Mouse (Mus musculus) monocyte, adult 2 months (primary cell): Measurements from ENCODE around the gene Cdnf.
A peak's percentile ranks its signal among the peaks of the same experiment; 100 is the strongest.

Experiments
- DNase-seq, 2 experiments: peaks; one replicate each; pipeline ENCODE4 v3.0.0; 2022; ENCODE audit warnings: low spot score in 2 of 2, low read depth in 1 of 2

Cdnf gene

DNA sequence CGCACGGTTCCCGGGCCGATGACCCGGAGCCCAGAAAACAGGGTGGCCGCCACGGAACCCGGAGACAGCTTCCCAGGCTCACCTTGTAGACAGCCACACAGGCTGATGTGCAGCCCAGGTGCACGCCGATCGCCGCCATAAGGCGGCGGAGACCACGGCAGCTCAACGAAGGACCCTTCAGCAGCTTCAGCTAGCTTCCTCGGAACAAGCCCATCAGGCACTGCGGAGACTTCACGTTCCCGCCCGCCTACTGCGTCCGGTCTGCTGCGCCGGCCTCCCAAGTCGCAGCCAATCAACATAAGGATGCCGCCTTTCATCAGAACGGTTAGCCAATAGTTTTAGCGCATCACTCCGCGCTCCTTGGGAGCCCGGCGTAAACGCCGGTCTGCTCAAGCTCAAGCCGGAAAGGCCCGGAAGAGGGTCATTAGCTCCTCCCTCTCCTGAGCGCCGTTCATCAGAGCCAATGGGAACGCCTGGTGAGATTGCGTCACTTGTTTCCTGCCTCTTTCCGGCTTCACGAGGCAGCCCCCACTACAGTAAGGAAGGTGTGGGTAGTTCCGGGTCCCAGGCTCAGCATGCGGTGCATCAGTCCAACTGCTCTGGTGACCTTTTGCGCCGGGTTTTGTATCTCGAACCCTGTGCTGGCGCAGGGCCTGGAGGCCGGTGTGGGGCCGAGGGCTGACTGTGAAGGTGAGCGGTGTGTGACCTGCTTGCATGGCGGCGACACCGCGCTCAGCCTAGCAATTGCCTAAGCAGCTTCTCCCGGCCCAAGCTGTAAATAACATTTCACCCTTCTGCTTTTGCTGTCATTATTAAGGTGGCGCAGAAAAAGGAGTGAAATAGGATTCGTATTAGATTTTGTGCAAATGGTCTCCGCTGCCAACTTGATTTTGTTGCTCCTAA lies at the start of gene Cdnf, which contains the start of the genes Gm45902 and Hspa14:
Gene Cdnf, plus strand, starts transcription at position 479 of the 903 bp plus-strand sequence.
Gene Gm45902, minus strand, starts transcription at position 239 of the 903 bp plus-strand sequence.
Gene Hspa14, minus strand, starts transcription at position 263 of the 903 bp plus-strand sequence.
- DNase-seq: peak; percentile 92 to 94

- DNase-seq: no peak
These were observed 38.9 kb upstream of the Cdnf start for GRCm38 (mm10) chr2:3473891-3474290.

DNA sequence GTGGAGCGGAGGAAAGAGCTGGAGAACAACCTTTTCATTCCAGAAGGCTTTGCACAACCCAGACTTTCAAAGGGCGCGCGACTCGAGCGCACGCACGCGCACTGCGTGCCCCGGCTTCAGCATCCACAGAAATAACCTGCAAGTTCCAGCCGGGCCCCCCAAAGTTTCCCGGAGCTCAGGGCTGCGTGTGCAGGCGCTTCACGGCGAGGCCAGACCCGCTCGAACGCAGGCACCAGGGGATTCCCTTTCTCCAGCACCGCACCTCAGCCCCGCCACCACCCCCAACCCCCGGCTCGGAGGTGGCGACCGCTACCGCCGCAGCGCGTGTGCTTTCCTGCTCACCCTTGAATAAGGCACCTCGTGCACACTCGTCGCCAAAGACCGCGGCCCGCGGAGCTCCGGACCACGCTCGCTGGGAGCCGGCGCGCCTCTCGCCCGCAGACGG lies 38.4 kb upstream of the Cdnf start:
- no peak for DNase-seq

DNA sequence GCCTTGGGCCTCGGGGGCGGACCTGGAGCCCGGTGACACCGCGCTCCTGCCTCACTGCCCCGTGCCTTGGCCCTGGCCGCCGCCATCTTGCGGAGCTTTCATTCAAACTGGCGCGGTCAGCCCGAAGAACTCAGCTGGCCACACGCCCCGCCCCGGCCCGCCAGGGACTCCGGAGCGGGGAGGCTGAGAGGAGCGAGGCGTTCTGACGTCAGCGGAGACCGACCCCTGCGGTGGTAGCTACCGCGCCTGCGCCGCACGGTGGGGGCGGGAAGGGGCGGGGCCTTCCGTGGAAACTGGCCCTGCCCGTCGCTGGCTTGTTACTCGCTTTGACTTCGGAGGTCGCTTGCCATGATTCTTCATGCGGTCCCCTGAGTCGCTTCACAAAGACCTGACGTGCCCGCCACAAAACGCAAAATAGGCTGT lies 38.0 kb upstream of the Cdnf start, which contains the start of gene Suv39h2:
Gene Suv39h2, minus strand, starts transcription at position 171 of the 423 bp plus-strand sequence.
- DNase-seq: peak; percentile 92 to 96

- DNase-seq: no peak
These were observed 37.0 kb upstream of the Cdnf start for GRCm38 (mm10) chr2:3475746-3476251.

DNA sequence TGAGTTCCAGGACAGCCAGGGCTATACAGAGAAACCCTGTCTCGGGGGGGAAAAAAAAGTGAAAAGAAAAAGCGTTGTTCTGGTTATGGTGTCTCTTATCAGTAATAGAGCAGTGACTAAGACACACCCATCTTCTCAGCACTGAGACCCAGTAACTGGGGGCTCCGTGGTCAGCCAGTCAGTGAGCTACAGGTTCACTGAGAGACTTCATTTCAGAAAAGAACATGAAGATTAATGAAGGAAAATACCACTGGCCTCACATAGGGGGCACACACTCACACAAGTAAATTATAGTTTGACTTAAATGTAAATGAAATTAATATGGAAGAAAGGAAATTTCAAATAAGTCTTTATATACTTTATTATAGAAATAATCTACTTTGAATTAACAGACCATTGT lies 32.6 kb upstream of the Cdnf start:
- DNase-seq: no peak

DNA sequence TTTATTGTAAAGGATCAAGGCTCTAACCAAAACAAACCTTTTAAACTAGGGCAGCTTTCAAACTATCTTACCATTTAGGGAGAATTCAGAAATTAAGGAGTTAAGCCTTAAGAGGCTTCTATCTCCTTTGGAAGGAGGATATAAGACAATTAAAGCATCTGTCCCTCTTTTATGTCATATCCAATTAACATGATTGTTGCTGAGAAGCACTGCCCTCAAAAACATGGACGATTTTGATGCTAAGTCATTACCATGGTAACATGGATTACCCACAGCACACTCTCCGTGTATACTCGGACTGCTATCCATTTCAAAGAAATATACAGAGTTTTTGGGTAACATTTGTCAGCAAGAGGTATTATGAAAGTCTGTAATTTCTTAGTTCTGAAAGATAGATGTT lies 23.0 kb upstream of the Cdnf start:
- no peak for DNase-seq

DNA sequence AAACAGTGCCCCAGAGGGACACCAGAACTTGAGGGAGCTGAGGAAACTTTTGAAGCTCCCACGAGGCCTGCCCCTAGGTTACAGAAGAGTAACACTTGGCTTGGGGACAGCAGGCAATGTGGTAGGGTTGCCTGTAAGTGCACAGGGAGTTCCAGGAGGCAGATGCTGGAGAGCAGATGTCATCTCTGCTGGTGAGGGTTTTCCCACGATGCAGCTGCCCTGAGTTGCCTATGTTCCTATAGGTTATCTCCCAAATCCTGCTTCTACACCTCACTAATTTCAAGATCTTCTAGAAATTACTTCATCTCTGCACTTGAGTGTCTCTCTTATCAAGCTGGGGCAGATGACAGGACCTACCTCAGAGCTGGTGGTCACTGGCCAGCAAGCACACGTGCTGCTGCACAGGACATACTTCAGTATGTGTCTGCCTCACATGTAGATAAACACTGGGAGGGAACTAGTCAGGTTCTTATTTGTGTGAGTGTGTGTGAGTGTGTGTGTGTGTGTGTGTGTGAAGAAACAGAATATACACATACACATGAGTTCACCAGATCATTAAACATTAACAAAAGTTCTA lies 18.9 kb upstream of the Cdnf start:
- DNase-seq: no peak

DNA sequence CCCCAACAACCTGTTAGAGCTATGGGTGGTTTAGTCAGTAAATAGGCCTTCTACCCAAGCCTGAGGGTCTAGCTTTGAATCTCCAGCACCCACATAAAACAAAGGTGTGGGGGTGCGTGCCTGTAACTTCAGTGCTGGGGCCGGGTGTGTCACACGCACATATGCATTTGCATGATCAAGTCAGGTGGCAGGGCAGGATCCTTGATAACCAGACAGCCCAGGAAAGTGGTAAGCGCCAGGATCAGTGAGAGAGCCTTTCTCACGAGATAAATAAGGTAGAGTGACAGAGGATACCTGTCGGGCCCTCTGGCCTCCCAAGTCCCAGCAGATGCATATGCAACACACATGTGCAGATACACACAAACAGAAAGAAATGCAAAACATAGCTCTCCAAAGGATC lies 13.3 kb upstream of the Cdnf start:
- DNase-seq: no peak

- no peak for DNase-seq
These were observed 11.9 kb upstream of the Cdnf start for GRCm38 (mm10) chr2:3500886-3501285.

DNA sequence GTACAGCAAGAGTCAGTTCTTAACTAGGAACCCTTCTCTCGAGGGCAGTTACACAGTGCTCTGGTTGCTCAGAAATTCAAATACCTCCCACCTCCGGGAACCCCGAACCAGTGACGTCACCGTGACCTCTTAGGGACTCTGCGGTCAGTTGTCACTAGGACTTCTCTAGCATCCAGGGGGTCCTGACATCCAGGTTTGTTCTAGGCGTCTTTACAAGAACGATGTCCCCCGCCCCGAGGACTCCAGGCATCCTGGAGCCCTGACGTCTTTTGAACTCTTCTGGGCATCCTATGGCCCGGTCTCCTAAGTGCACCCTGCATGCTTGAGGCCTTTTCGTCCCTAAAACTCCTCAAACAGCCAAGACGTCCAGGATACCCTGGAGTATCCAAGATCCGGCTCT lies 754 bp upstream of the Cdnf start:
- peak; percentile 5 to 34 for DNase-seq

DNA sequence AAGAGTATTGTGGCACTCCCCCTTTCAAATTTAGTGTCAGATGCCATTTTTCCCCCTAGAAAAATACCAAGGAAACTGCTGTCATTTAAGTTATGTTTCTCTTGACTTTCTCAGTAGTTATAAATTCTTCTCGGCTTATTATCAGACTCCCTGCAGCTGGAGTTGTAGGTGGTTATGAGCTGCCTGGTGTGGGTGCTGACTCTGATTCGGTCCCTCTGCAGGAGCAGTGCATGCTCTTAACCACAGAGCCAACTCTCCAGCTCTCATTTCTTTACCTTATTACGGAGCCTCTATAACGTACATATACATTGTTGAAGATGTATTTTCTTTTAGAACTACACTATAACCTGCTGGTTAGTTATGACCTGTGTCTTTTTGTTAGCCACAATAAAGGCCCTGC lies 9.7 kb downstream of the Cdnf start:
- no peak for DNase-seq

DNA sequence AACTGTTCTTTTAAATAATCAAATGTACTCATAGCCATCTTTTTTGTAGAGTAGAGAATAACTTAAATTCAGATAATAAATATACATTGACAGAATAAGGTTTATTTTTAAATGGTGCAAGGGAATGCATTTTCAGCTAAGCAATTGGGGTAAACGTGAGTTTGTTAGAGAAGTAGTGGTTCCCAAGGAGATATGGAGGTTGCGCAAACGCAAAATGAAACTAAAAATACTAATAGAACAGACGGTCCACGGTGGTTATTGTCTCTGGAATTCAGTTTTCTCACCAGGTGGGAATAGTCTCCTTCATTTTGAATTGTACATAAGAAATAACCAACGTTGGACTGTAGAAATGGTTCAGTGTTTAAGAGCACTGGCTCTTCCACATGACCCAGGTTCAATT lies 13.5 kb downstream of the Cdnf start:
- DNase-seq: no peak

DNA sequence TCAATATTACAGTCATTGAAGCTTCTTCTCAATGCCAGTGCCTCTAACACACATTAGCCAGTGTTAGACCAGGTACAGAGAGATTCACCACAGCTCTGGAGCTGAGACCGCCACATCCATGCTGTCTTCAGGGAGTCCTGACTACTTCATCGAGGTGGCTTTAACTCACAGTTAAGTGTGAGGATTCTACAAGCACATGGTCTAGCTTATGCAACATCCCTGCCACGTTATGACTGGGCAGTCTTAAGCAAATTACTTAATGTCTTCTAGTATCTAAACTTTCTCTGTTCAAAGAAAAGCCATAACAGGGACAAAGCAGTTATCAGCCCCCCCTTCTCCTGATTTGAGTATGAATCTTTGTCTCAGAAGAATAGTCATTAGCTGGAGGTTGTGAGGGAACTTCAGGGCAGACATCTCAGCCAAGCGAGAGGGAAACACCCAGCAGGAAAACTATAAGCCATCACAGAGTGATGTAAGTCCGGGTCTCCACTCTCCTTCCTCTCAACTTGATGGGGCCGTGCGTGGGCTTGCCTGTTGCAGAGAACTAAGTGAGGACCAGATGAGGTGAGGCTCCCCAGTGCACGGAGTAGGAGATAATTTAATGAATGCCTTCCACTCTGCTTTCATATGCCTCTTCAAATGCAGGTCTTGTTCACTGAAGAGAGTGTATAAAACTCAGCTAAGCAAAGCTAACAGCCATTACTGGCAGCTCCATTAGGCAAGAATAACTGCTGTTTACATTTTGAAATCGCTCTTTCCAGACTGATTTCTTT lies 28.7 kb downstream of the Cdnf start:
- no peak for DNase-seq

GRCm38 (mm10) chr2:3546055-3546454 lies 33.2 kb downstream of the Cdnf start:
- DNase-seq: no peak

- DNase-seq: peak in 1 of 2 experiments; percentile 27
These were observed 33.8 kb downstream of the Cdnf start for GRCm38 (mm10) chr2:3546588-3546987.

DNA sequence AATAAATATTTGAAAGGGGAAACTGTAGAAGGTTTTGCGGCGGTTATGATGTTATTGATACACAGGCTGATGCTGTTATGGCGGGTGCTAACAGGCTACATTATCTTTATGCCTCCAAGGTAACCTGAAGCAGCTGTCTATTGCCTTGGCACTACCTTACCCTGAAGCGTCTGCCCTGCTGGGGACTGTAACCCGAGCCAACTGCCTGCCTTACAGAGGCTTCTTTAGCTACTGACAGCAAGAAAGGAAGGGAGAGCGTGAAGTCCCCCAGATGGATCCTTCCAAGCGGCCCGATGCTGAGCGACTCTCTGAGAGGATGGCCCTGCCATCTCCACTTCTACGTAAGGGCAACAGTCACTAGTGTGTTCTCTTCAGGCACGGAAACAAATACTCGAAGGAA lies 57.4 kb downstream of the Cdnf start, which contains the start of gene Fam107b:
Gene Fam107b, plus strand, starts transcription at position 303 of the 400 bp plus-strand sequence.
- no peak for DNase-seq

DNA sequence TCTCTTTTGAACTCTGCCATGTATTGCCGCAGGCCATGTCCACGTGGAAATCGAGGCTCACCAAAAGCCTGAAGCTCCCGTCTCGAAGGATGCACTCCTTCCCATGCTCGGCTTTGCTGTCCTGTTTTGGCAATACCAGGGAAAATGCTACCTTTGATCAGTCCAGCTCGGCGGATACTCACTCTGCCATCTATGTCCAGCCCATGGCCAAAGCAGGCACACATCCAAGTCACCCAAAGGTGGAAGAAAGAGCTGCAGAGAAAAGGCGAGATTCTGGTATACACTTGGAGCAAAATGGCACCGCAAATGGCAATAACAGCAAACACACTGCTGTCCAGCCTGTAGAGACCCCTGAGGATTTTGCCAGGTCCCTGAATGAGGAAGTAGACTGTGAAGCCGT lies 57.8 kb downstream of the Cdnf start:
- DNase-seq: no peak

GRCm38 (mm10) chr2:3573883-3574282 lies 61.1 kb downstream of the Cdnf start:
- no peak for DNase-seq

DNA sequence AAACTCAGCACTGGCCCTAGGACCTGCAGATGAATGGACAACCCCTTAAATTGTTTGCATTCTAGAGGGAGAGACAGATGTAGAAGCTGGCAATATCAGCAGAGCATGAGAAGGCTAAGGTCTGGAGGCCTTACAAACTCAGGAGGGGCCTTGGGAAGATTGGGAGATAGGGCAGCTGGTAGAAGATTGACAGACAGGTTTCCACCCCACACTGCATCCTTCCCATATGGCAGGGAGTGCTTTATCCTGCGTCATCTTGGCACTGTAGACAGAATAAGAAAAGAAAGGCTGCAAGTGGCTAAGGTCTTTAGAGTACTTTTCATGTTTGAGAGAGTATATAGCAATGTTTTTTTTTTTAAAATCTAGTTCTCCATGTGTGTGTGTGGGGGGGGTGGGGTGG lies 62.3 kb downstream of the Cdnf start:
- DNase-seq: no peak
